ENCODE assay signal across 7 mouse cellular contexts in the genomic region with DNA sequence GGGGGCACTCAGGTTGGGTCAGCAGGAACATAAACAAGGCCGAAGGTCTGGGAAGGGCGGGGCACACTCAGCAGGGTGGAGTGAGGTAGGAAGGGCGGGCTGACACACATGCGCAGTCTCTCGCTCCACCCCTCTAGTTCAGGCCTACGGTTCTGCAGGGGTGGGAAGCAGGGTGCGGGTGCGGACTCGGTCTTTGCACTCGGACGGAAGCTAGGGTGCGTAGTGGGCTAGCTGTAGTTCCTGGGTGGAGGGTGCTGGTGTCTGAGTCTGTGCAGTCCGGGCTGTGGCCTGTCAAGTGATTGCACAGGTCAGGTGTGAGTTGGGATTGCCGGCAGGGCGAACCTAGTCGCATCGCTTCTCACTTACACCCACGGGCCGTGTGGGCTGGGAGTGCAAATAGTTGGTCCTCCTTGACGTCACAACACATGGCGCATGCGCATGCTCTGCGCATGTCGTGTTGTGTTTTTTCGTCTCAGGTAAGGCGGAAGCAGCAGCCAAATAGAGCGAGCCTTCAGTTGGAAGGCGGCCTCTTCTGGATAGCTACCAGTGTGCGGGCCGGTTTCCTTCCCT. TPM values are rescaled to one million over a fixed set of nuclear protein-coding genes. Genes with fewer than 3 reads are reported as not detected.
DNase-seq lines count a peak whose midpoint lies in the region; ATAC-seq lines count a peak whose summit lies in the region.

No protein-coding gene starts in this region.

- DNase-seq in adrenal gland, postnatal 14 days = peak; percentile 96
- DNase-seq in embryonic facial prominence, embryonic 11.5 days (ENCODE audit: low spot score) = peak; percentile 94
- peak; percentile 97 for DNase-seq in kidney, adult 11 months
- peak; percentile 93 for DNase-seq in limb, embryonic 10.5 days (ENCODE audit: low spot score)
- peak; percentile 91 for DNase-seq in spleen, adult 12 weeks (ENCODE audit: low spot score)

- H3K4me2 ChIP-seq in embryonic facial prominence, embryonic 11.5 days (ENCODE audit: low read depth, low read length) = peak overlapping the region; percentile 75
- H3K4me2 ChIP-seq in midbrain, embryonic 13.5 days (replicated peaks) = peak overlapping the region; percentile 65

- peak; percentile 96 for ATAC-seq in embryonic facial prominence, embryonic 11.5 days (replicated peaks; ENCODE audit: insufficient number of reproducible peaks, low FRiP score, low TSS enrichment, low read depth)
- ATAC-seq in granulocyte monocyte progenitor cell, adult 5-6 weeks (replicated peaks; ENCODE audit: poor library complexity, severe bottlenecking) = peak; percentile 84
- peak; percentile 97 for ATAC-seq in midbrain, embryonic 13.5 days

- peak overlapping the region; percentile 53 for H3K4me3 ChIP-seq in embryonic facial prominence, embryonic 11.5 days (ENCODE audit: low read depth, low read length)
- H3K4me3 ChIP-seq in limb, embryonic 10.5 days = peak overlapping the region; percentile 73
- H3K4me3 ChIP-seq in midbrain, embryonic 13.5 days (replicated peaks) = peak overlapping the region; percentile 59

- WGBS in embryonic facial prominence, embryonic 11.5 days = 1% methylated on average over 30 of the region's 30 CpGs
- WGBS in limb, embryonic 10.5 days = 0% methylated on average over 30 of the region's 30 CpGs
- WGBS in midbrain, embryonic 13.5 days = under 1% methylated on average over 30 of the region's 30 CpGs

- peak overlapping the region; percentile 73 for H3K9ac ChIP-seq in embryonic facial prominence, embryonic 11.5 days (replicated peaks; ENCODE audit: low read length)
- peak overlapping the region; percentile 74 for H3K9ac ChIP-seq in midbrain, embryonic 13.5 days (replicated peaks)

- H3K27me3 ChIP-seq in embryonic facial prominence, embryonic 11.5 days (ENCODE audit: control insufficient read depth, insufficient read depth, low read length) = no peaks in the 10 kb centered on the region
- no peaks in the 10 kb centered on the region for H3K27me3 ChIP-seq in limb, embryonic 10.5 days (ENCODE audit: low read depth, poor library complexity, severe bottlenecking)
- H3K27me3 ChIP-seq in midbrain, embryonic 13.5 days = no peaks in the 10 kb centered on the region

- H3K9me3 ChIP-seq in embryonic facial prominence, embryonic 11.5 days (replicated peaks; ENCODE audit: control insufficient read depth, low read length) = no peaks in the 10 kb centered on the region
- H3K9me3 ChIP-seq in limb, embryonic 10.5 days (replicated peaks) = no peaks in the 10 kb centered on the region
- H3K9me3 ChIP-seq in midbrain, embryonic 13.5 days = no peaks in the 10 kb centered on the region

- peak overlapping the region; percentile 78 for H3K27ac ChIP-seq in embryonic facial prominence, embryonic 11.5 days (replicated peaks; ENCODE audit: low read depth, low read length)
- peak overlapping the region; percentile 92 for H3K27ac ChIP-seq in limb, embryonic 10.5 days
- H3K27ac ChIP-seq in midbrain, embryonic 13.5 days = peak overlapping the region; percentile 96

- no peaks in the 10 kb centered on the region for H3K36me3 ChIP-seq in embryonic facial prominence, embryonic 11.5 days (replicated peaks; ENCODE audit: control insufficient read depth, insufficient read depth, low read depth, low read length)
- peaks cover 21% of the 10 kb centered on the region for H3K36me3 ChIP-seq in limb, embryonic 10.5 days
- H3K36me3 ChIP-seq in midbrain, embryonic 13.5 days = peaks cover 18% of the 10 kb centered on the region

- 0 out of 2 replicates have a peak, but pooled peaks cover 3% of the 10 kb centered on the region for H3K4me1 ChIP-seq in embryonic facial prominence, embryonic 11.5 days (ENCODE audit: control insufficient read depth, insufficient read depth, low read length)
- peaks cover 18% of the 10 kb centered on the region for H3K4me1 ChIP-seq in limb, embryonic 10.5 days
- H3K4me1 ChIP-seq in midbrain, embryonic 13.5 days (replicated peaks) = peaks cover 17% of the 10 kb centered on the region

RNA-seq across cellular contexts. Expression of a gene that starts 0.5 kb away (rescaled TPM):
- total RNA-seq in adrenal gland, postnatal 14 days (2021) = 39.7 and 45.1 TPM in 2 replicates
- 8.4 and 12.2 TPM in 2 replicates for polyA plus RNA-seq in embryonic facial prominence, embryonic 11.5 days (2014; fragmentation: Nextera tagmentation; extraction: Ambion mirVana)
- total RNA-seq in granulocyte monocyte progenitor cell, adult 5-6 weeks (2014; fragmentation: Nextera tagmentation) = 19.3 and 25.7 TPM in 2 replicates
- 13.8 and 19.9 TPM in 2 replicates for total RNA-seq in granulocyte monocyte progenitor cell, adult 5-6 weeks (2017)
- polyA plus RNA-seq in limb, embryonic 10.5 days (2016; fragmentation: Nextera tagmentation; extraction: Ambion mirVana) = 13.7 and 15.0 TPM in 2 replicates
- 16.2 and 18.5 TPM in 2 replicates for polyA plus RNA-seq in midbrain, embryonic 13.5 days (2015; fragmentation: Nextera tagmentation; extraction: Ambion mirVana)

RNA-seq across cellular contexts. Expression of a gene that starts 21.4 kb away (rescaled TPM):
- total RNA-seq in adrenal gland, postnatal 14 days (2021) = 15.2 and 17.3 TPM in 2 replicates
- 18.1 and 20.6 TPM in 2 replicates for polyA plus RNA-seq in embryonic facial prominence, embryonic 11.5 days (2014; fragmentation: Nextera tagmentation; extraction: Ambion mirVana)
- total RNA-seq in granulocyte monocyte progenitor cell, adult 5-6 weeks (2014; fragmentation: Nextera tagmentation) = 9.5 and 19.4 TPM in 2 replicates
- total RNA-seq in granulocyte monocyte progenitor cell, adult 5-6 weeks (2017) = 27.1 and 42.3 TPM in 2 replicates
- 21.4 and 22.7 TPM in 2 replicates for polyA plus RNA-seq in limb, embryonic 10.5 days (2016; fragmentation: Nextera tagmentation; extraction: Ambion mirVana)
- polyA plus RNA-seq in midbrain, embryonic 13.5 days (2015; fragmentation: Nextera tagmentation; extraction: Ambion mirVana) = 11.9 and 12.3 TPM in 2 replicates

RNA-seq across cellular contexts. Expression of a gene that starts 23.5 kb away (rescaled TPM):
- 70.1 and 70.7 TPM in 2 replicates for total RNA-seq in adrenal gland, postnatal 14 days (2021)
- polyA plus RNA-seq in embryonic facial prominence, embryonic 11.5 days (2014; fragmentation: Nextera tagmentation; extraction: Ambion mirVana) = 247 and 272 TPM in 2 replicates
- total RNA-seq in granulocyte monocyte progenitor cell, adult 5-6 weeks (2014; fragmentation: Nextera tagmentation) = 238 and 289 TPM in 2 replicates
- total RNA-seq in granulocyte monocyte progenitor cell, adult 5-6 weeks (2017) = 216 and 239 TPM in 2 replicates
- polyA plus RNA-seq in limb, embryonic 10.5 days (2016; fragmentation: Nextera tagmentation; extraction: Ambion mirVana) = 280 and 304 TPM in 2 replicates
- polyA plus RNA-seq in midbrain, embryonic 13.5 days (2015; fragmentation: Nextera tagmentation; extraction: Ambion mirVana) = 172 and 175 TPM in 2 replicates

RNA-seq across cellular contexts. Expression of a gene that starts 35.9 kb away (rescaled TPM):
- 0.60 TPM in 1 of 2 replicates, not detected in the other for total RNA-seq in adrenal gland, postnatal 14 days (2021)
- not detected in 2 replicates for polyA plus RNA-seq in embryonic facial prominence, embryonic 11.5 days (2014; fragmentation: Nextera tagmentation; extraction: Ambion mirVana)
- not detected in 2 replicates for total RNA-seq in granulocyte monocyte progenitor cell, adult 5-6 weeks (2014; fragmentation: Nextera tagmentation)
- not detected in 2 replicates for total RNA-seq in granulocyte monocyte progenitor cell, adult 5-6 weeks (2017)
- not detected in 2 replicates for polyA plus RNA-seq in limb, embryonic 10.5 days (2016; fragmentation: Nextera tagmentation; extraction: Ambion mirVana)
- not detected in 2 replicates for polyA plus RNA-seq in midbrain, embryonic 13.5 days (2015; fragmentation: Nextera tagmentation; extraction: Ambion mirVana)

Comparison
In these comparisons a context has a peak if more than half of its experiments do, and no peak if none do; other contexts are left out.
1. Peak in every context shown above with its lines: DNase-seq, ATAC-seq, H3K4me3 ChIP-seq and H3K27ac ChIP-seq.